Mouse (Mus musculus): Measurements from ENCODE around the gene Dpf2. TPM values are rescaled to one million over a fixed set of nuclear protein-coding genes. Genes with fewer than 3 reads are reported as not detected.

The Dpf2 gene
- total RNA-seq, 2 experiments from 2014 or later = 87.6 to 90.4 TPM

GRCm38 (mm10) chr19:5938516-5938915 is 25.7 kb upstream of the Dpf2 start:
- no peak for DNase-seq (ENCODE audit: low spot score in 2 of 2)
- intact Hi-C loops (cut with DNase I) = no loop called here

GRCm38 (mm10) chr19:5937836-5938406 is 25.1 kb upstream of the Dpf2 start:
- intact Hi-C loops (cut with DNase I) = no loop called here
- no peak for DNase-seq (ENCODE audit: low spot score in 2 of 2)

DNA sequence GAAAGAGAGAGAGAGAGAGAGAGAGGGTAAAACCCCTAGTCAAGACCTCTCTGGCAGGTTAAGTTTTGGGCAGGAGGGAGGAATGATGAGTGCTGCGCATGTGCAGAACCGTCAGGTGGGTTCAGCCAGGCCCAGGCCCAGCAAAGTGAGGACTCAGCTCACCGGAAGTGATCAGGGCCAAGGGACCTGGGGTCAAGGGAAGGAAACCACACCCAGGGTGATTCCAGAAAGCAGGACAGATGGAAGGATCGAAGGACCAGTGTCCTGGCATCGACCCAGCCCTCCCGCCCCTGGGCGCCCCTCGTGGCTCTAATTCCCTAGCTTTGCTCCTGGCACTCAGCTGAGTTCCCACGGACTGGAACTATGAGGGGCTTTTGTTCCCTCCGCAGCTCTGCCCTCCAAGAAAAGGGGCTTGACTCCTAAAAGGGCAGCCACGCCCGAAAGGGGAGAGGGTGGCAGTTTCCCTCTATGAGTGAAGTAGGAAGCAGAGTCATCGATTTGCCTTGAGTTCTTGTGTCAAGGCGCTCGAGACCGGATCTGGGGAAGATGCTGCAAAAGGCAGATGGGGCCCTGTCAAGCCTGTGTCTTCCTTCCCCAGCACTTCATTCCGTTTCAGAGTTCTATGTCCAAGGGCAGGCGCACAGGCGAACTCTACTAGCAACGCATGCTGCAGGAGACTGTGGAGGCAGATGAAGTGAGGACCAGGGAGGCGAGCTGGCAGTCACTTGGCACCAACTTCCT is 24.5 kb upstream of the Dpf2 start:
- intact Hi-C loops (cut with DNase I) = no loop called here
- no peak for DNase-seq (ENCODE audit: low spot score in 2 of 2)

DNA sequence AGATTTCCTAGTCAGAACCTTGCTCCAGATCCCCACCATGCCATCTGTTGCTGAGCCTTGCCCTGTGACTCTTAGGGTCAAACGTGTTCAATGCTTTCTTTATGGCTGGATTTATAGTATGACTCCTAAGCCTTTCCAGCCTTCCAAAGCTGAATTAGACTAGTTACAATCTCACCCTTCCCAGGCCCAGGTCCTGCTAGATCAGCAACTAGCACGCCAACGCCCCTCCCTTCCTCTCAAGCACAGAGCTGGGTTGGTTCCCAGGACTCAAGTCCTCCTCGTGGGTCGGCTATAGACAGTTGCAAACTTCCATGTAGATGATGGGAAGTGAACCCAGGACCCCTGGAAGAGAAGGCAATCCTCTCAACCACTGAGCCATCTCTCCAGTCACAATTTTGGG is 22.9 kb upstream of the Dpf2 start:
- intact Hi-C loops (cut with DNase I) = no loop called here
- no peak for DNase-seq (ENCODE audit: low spot score in 2 of 2)

GRCm38 (mm10) chr19:5935266-5935665 is 22.5 kb upstream of the Dpf2 start:
- no peak for DNase-seq (ENCODE audit: low spot score in 2 of 2)
- intact Hi-C loops (cut with DNase I) = no loop called here

- intact Hi-C loops (cut with DNase I) = no loop called here
- DNase-seq (ENCODE audit: low spot score in 2 of 2) = no peak
Observed at GRCm38 (mm10) chr19:5929634-5930596, 17.1 kb upstream of the Dpf2 start.

DNA sequence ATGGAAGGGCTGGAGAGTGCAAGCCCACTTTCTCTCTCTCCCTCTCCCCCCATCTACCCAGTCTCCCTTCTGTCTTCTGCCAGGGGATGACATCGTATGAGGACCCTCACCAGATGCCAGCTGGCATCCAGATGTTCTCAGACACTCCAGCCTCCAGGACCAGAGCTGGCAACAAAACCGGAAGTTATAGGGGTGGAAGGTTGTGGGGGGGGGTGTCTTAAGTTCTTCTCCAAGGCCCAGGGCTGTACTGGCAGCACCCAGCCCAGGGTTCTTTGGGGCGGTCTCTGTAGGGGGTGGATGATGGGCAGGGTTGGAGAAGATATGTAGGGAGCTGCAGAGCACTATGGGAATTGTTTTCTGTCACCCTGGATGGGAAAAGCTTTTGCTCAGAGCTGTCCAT is 15.7 kb upstream of the Dpf2 start:
- no peak for DNase-seq (ENCODE audit: low spot score in 2 of 2)

DNA sequence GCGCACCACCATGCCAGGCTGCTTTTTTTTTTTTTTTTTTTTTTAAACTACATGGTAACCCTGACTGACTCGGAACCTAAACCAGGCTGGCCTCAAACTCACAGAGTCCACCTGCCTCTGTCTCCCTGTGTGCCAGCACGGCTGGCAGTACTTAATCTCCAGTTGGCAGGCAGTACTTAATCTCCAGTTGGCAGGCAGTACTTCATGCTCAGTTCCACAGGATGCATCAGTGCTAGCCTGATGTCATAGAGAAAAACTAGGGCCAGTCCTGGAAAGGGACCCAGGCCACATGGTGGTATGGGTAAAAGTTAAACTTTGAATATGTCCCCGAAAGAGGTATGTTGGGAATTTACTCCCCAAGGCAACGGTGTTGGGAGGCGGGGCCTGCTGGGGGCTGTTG is 15.3 kb upstream of the Dpf2 start:
- DNase-seq (ENCODE audit: low spot score in 2 of 2) = no peak
- intact Hi-C loops (cut with DNase I) = no loop called here

More for the DNA sequence above, 15.7 kb upstream of the Dpf2 start:
- intact Hi-C loops (cut with DNase I) = no loop called here

- no peak for DNase-seq (ENCODE audit: low spot score in 2 of 2)
- intact Hi-C loops (cut with DNase I) = no loop called here
Observed at GRCm38 (mm10) chr19:5927532-5927931, 14.7 kb upstream of the Dpf2 start.

DNA sequence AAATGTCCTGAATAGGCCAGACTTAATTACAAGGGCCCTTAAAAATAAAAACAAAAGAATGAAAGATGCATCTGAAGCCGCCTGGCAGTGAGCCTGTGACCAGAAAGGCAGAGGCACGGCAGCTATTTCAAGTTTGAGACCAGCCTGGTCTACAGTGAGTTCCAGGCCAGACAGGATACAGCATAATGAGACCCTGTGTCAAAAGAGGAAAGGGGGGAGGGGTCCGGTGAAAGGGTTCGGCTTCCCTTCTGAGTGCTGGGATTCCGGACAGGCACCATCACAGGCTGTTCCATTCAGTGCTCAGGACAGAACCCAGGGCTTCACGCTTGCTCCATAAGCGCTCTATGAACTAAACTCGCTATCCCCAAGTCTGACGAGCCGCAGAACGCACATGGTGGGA is 14.2 kb upstream of the Dpf2 start:
- no peak for DNase-seq (ENCODE audit: low spot score in 2 of 2)
- intact Hi-C loops (cut with DNase I) = no loop called here

DNA sequence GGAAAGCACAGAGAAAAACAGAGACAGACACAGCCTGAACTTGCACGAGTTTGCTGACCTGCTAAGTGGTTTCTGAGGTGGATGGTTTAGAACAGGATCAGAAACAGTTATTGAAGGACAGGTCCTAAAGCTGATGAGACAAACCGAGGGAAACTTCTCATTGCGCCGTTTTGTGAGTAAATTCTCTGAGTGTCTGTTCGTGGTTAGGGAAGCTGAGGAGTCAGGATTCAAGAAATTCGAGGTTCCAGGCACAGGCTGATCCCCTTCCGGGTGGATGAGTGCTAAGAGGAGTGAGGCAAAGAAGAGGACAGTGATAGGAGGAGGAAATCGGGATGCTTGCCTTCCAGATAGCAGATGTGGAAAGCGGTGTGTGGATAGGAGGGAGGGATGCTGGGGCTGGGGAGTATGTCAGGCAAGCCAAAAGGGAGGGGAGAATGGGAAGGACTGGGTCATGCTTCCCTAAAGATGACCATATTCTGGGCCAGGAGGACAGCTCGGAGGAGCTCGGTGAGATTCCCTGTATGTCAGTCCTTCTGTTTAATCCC is 12.6 kb upstream of the Dpf2 start:
- DNase-seq (ENCODE audit: low spot score in 2 of 2) = no peak
- intact Hi-C loops (cut with DNase I) = loop anchor here (2.0 kb wide), 1 partner anchor 31 kb away; no protein-coding TSS in a partner anchor

GRCm38 (mm10) chr19:5924713-5925093 is 11.9 kb upstream of the Dpf2 start, which contains the start of gene Cdc42ep2:
Gene Cdc42ep2 (minus strand): TSS chr19:5924816.
- intact Hi-C loops (cut with DNase I) = loop anchor here (2.0 to 5.0 kb wide), 2 partner anchors 32 to 93 kb away; partner anchors contain the start of gene Capn1
- DNase-seq (ENCODE audit: low spot score in 2 of 2) = peak; percentile 90 to 91

DNA sequence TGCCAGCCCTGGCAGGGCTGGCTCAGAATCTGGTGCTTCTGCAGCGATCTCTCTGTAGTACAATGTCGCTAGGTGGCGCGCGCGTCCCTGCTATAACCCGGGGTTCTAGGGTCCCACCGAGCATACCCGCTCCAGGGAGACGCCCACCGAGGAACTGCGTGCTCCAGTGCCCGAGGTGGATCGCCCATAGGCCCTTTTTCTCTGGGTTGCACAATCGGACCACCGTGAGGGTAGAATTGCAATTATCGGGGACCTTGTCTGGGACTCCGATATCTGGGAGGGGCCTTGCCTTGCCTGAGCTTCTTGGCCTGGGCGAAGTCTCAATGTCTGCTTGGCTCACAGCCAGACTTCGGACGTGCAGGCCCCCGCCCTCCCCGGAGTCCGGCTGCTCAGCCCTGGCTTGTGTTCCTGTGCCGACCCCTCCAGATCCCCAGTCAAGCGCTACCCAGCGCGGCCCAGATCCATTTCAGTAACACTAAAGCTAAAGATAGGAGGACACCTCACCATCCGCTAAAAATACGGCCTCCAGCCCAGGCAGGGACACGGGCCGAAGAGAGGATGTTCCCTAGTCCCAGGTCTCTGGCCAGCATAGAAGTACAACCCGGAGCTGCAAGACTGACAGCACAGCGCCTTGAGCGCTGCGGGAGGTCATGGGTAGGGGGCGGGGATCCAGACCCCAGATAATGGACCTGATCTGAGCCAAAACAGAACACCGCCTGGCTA is 11.3 kb upstream of the Dpf2 start:
- intact Hi-C loops (cut with DNase I) = loop anchor here (2.0 to 5.0 kb wide), 2 partner anchors 33 to 93 kb away; partner anchors contain the start of gene Capn1
- peak; percentile 91 to 95 for DNase-seq (ENCODE audit: low spot score in 2 of 2)

DNA sequence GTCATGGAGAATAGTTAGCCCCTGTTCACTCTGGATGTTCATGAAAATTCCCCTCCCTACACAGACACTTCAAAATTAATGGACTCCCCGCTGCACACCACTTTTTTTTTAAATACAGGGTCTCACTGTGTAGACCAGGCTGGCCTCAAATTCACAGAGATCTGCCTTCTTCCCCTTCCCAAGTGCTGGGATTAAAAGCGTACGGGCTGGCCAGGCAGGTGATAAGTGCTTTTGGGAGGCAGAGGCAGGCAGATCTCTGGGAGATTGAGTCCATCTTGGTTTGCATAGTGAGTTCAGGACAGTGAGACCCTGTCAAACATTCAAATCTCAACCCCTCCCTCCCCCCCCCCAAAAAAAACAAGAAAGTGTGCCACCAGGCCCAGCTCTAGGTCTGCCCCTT is 10.2 kb upstream of the Dpf2 start:
- no peak for DNase-seq (ENCODE audit: low spot score in 2 of 2)
- intact Hi-C loops (cut with DNase I) = loop anchor here (5.0 kb wide), 1 partner anchor 94 kb away; the partner anchor contains the start of gene Capn1

DNA sequence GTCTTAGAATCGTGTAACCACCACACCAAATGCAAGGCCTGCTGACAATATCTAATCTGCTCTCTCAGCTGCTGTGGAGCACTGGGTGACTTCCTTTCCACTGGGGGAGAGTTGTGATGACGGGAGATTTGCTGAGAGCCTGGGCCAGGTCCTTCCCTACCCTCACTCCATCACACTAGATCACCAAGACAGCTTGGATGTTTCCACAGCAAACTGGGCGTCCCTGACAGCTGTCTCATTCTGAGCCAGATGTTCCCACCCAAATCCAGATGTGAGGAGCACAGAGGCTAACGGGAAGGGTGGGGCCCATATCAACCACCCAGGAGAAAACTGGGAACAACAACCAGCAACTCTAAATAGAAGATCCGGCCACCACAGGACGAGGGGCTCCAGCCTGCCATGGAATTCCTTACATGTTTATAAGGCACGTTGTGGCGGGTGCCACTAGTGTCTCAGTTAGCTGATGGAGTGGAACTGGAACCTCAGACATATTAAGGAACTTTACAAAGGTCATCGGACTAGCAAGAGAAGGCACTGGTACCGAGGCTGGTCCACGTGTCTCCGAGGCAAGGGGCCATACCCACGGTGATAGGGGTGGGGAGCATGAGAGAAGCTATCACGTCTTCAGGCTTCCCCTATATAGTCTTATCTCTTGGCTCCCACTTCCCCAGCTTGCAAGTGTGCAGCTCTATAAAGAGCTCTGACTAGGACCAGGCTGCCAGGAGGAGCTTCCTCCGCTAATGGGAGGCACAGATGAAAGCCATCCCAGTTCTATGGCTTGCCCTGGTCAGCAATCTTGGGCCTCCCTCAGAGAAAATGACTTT is 9.5 kb upstream of the Dpf2 start:
- no peak for DNase-seq (ENCODE audit: low spot score in 2 of 2)
- intact Hi-C loops (cut with DNase I) = loop anchor here (5.0 kb wide), 1 partner anchor 95 kb away; the partner anchor contains the start of gene Capn1

DNA sequence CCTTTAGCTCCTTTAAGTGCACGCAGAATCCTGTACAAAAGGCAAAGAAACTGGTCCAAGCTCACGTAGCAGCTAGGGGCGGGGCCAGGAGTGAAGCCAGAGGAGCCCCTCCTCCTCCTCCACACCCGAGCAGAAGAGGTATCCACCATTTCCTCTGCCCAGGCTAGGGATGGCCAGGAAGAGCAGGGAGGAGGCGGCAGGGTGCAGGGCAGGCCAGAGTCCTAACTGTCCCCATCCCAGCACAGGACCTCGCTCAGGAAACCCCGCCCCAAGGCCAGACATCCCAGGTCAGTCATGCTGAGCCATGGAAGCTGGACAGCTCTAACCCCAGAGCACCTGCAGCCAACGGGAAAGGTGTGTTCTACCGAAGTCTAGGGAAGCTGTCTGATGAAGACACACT is 8.9 kb upstream of the Dpf2 start:
- no peak for DNase-seq (ENCODE audit: low spot score in 2 of 2)
- intact Hi-C loops (cut with DNase I) = loop anchor here (5.0 kb wide), 1 partner anchor 96 kb away; the partner anchor contains the start of gene Capn1

- intact Hi-C loops (cut with DNase I) = no loop called here
Observed at GRCm38 (mm10) chr19:5912103-5913006, 455 bp downstream of the Dpf2 start.

More at GRCm38 (mm10) chr19:5912103-5913006, 455 bp downstream of the Dpf2 start:
- peak; percentile 99 to 100 for DNase-seq (ENCODE audit: low spot score in 2 of 2)

All from left cerebral cortex, postnatal 14 days (tissue).